Mouse (Mus musculus) cerebellum, postnatal 25 days (tissue): ENCODE data around the gene Gm10273.
"Not testable (repeated sequence)": the region's sequence is repeated elsewhere in the genome, so short reads cannot be mapped to it uniquely, and the experiment has no call there.

ENCODE experiments used
- DNase-seq, 2 experiments: peaks; one replicate each; pipeline ENCODE4 v3.0.0; 2021; ENCODE audit warnings: mixed read lengths in 2 of 2

The Gm10273 gene

DNA sequence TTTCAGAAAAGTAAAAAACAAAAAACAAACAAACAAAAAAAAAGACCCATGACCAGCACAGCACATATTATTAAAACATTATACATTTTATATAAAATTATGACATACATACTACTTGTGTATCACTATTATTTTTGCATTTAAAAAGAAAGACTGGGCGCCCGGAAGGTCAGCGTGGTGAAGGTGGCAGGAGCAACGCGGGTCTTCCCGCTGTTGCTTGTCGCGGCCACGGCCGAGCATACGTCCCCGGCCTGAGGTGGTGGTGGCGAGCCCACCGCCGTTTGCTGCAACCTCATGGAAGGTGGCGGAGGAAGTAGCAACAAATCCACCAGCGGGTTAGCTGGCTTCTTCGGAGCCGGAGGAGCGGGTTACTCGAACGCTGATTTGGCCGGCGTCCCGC lies at the start of gene Gm10273:
Gm10273 (plus strand) TSS at position 172 of the 400 bp plus-strand sequence.
- DNase-seq = not testable (repeated sequence)

GRCm38 (mm10) chr10:59346560-59346959 lies 48.9 kb upstream of the Gm10273 start:
- DNase-seq = no peak

GRCm38 (mm10) chr10:59348200-59348599 lies 47.2 kb upstream of the Gm10273 start:
- no peak for DNase-seq

DNA sequence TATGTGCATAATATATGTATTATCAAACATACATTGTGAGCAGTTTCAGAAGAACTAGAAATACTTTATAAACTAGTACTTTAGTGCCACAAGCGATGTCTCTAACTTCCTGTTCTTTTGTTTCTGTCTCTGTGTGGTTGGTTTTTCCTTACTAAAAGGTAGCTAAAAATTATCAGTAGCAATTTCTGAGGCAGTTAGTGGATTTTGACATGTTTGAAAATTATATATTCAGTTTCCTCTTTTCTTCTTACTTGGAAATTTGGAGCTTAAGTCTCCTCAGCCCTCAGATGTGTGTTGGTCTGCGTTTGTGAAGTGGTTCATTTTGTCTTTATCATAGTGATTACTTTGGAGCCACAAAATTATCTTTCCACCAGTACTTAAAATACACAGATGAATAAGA lies 45.9 kb upstream of the Gm10273 start:
- no peak for DNase-seq

- DNase-seq = no peak
These were observed 42.4 kb upstream of the Gm10273 start for GRCm38 (mm10) chr10:59353065-59353464.

DNA sequence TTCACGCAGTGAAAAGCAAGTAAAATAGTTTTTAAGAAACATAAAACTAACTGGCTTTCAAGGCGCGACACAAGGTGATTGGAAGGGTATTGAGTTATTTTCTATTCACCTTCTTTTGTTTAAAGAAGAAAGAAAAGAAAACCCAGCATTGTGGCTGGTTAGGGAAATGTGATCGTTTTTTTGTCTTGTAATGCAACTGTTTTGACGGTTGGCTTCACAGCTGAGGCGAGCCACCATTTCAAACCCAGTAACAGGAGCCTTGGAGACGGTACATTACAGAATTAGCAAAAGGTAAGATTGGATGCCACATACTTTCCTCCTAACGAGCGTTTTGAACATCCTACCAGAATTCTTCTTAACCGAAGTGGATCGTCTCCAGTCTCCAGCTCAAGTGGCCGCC lies 41.3 kb upstream of the Gm10273 start:
- no peak for DNase-seq

- DNase-seq = no peak
These were observed 40.4 kb upstream of the Gm10273 start for GRCm38 (mm10) chr10:59355020-59355419.

DNA sequence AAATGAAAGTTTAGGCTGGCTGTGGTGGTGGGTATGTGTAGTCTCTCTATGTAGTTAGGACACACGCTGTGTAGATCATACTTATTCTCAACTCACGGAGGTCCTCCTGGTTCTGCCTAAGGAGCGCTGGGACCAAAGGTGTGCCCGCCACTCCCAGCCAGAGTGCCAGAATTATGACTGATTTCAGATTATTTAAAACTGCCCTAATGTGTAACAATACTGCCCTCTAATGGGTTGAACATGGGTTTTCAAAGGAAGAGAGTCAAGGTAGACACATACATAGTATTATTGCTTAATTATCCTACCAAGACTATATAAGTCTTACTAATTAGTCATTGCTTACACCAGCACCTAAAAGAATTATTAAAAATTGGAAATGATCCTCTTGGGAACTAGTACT lies 36.7 kb upstream of the Gm10273 start:
- peak in 1 of 2 experiments; percentile 21 for DNase-seq

DNA sequence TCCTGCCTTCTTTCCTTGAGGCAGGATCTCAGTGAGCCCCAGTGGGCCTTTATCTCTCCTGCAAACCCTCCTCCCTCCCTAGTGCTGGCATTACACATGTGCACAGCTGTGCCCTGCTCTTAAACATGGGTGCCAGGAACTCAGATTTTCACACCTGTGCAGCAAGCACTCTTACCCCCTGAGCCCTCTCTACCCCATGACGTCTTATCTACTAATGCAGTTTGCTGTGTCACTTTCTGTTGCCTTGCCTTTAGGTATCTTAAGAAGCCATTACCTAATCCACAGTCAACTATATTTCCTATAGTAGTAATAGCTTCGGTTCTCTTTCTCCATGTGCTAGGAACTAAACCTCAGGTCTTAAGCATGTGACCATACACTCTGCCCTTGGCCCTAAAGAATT lies 32.2 kb upstream of the Gm10273 start:
- no peak for DNase-seq

GRCm38 (mm10) chr10:59364551-59364950 lies 30.9 kb upstream of the Gm10273 start:
- no peak for DNase-seq

DNA sequence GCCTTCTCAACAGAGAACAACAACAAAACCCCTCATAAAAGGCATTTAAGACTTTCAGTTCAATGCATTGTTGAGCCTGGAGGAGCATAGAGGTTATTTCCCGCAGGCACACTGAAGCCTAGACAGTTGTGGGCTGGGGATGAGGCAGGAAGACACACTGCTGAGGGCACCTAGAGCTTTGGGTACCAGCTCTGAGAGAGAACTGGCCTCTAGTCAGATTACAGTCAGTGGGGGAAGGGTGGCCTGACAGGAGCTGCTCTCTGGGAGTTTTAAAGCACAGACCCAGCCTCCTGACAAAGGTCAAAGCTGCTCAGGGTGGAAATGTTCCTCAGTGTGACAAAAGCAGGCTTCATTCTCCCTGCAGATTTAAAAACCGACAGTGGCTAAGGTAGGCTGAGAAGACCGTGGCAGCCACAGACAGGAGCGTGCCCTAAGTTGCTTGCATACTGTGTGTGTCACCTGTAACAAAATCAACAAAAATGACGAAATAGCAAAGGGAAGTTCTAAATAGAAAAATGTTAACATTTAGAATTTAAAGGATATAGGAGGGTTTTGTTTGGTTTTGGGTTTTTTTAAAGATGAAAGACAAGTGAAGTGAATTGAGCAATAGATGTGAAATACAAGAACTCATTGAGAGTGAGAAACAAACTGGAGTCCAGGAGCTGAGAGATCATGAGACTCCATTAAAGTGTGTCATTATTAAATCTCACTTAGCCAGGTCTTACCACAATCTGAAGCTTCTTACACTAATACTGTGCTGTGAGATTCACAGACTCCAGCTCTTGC lies 29.4 kb upstream of the Gm10273 start:
- DNase-seq = no peak

GRCm38 (mm10) chr10:59366746-59367145 lies 28.7 kb upstream of the Gm10273 start:
- DNase-seq = no peak

GRCm38 (mm10) chr10:59367206-59367605 lies 28.2 kb upstream of the Gm10273 start:
- no peak for DNase-seq

- DNase-seq = no peak
These were observed 26.7 kb upstream of the Gm10273 start for GRCm38 (mm10) chr10:59368729-59369128.

- DNase-seq = no peak
These were observed 26.0 kb upstream of the Gm10273 start for GRCm38 (mm10) chr10:59369426-59369825.

DNA sequence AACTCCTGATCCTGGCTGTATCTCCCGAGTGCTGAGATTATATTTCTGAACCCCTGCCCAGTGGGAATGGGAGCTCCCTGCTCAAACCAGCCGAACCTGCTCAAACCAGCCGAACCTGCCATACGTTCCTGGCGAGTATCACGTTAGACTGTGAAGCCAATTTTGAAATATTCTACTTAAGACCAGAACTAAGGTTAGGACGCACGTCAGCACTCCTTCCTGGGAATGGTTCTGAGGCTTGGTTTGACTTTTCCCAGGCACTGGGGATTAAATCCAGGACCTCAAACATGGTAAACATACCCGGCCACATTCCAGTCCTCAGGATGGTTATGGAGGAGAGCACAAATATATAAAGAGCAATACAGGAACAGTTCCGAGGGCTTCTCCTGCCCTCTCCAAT lies 17.5 kb upstream of the Gm10273 start:
- DNase-seq = no peak

- no peak for DNase-seq
These were observed 16.7 kb upstream of the Gm10273 start for GRCm38 (mm10) chr10:59378728-59379127.

DNA sequence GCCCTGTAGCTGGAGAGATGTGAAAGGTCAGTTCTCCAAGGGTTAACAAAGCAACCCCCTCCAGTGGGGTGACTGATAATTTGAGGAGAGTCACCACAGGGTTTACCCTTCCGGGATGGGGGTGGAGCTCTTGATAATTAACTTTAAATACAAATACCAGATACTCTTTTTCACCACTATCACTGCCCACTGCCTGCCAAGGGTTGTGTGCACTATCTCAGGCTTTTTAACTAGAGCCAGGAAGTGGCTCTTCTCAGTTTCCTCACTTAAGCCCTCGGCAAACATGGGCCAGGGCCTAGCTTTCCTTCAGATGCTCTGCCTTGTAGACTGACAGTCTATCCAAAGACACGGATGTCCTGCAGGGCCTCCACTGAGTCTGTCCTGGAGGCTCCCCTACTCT lies 15.5 kb upstream of the Gm10273 start:
- no peak for DNase-seq

GRCm38 (mm10) chr10:59380411-59380821 lies 15.0 kb upstream of the Gm10273 start:
- DNase-seq = no peak

DNA sequence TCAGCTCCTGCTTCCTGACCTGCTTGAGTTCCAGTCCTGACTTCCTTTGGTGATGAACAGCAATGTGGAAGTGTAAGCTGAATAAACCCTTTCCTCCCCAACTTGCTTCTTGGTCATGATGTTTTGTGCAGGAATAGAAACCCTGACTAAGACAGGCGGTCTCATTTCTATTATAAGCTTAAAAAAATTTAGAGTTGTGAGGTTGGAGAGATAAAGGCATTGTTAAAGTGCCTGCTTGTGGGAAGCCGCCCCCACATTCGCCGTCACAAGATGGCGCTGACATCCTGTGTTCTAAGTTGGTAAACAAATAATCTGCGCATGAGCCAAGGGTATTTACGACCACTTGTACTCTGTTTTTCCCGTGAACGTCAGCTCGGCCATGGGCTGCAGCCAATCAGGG lies 13.9 kb upstream of the Gm10273 start:
- DNase-seq = not testable (repeated sequence)

GRCm38 (mm10) chr10:59386951-59387350 lies 8.5 kb upstream of the Gm10273 start:
- DNase-seq = peak; percentile 77 to 83

GRCm38 (mm10) chr10:59389652-59390051 lies 5.8 kb upstream of the Gm10273 start:
- no peak for DNase-seq

GRCm38 (mm10) chr10:59391907-59392306 lies 3.5 kb upstream of the Gm10273 start:
- DNase-seq = no peak

GRCm38 (mm10) chr10:59402899-59403792 lies 7.7 kb downstream of the Gm10273 start, which contains the start of gene Pla2g12b:
Gene Pla2g12b (plus strand): TSS chr10:59403660.
- DNase-seq = no peak
